Mouse (Mus musculus) kidney, postnatal 10 days (tissue): ENCODE data around the gene Sry.

Source experiments
- DNase-seq: peaks from one replicate; pipeline ENCODE4 v3.0.0; 2021; ENCODE audit warnings: mixed read lengths

The Sry gene

GRCm38 (mm10) chrY:2663558-2663957 lies at the start of gene Sry:
Gene Sry (minus strand): TSS chrY:2663658.
- no peak for DNase-seq
